Comparison of ENCODE assay signal across 27 mouse cellular contexts in the genomic region with DNA sequence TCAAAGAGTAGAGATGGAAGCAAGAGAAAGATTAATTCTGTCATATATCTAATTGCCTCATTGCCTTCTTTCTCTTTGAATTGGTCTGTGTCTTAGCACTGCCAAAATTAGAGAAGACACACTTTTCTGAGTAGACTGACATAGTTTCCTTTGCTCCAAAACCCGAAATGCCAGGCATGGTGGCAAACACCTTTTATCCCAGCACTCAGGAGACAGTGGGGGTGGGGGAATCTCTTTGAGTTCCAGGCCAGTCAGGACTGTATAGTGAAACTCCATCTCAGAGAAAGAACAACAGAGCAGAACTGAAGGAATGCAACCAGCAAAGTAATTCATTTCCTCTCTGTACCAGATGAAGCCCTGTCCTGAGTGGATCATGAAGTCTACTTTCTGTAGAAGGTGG.
"Had no signal": no experiment of that assay in that cellular context is flagged by ENCODE, and none has a peak within 500 bp of the region (broad histone marks: within the 10 kb centered on the region; RNA-seq: fewer than 3 reads in every experiment).

No protein-coding gene starts in this region.

- H3K9me3 ChIP-seq: heart, embryonic 15.5 days; hindbrain, embryonic 10.5 days; hindbrain, embryonic 12.5 days; intestine, embryonic 15.5 days; limb, embryonic 12.5 days; liver, embryonic 13.5 days had no signal

- H3K4me2 ChIP-seq: heart, embryonic 11.5 days; heart, embryonic 13.5 days; heart, embryonic 15.5 days; hindbrain, embryonic 12.5 days; hindbrain, embryonic 14.5 days; intestine, embryonic 15.5 days; limb, embryonic 12.5 days; liver, embryonic 11.5 days; liver, embryonic 13.5 days had no signal

- DNase-seq: gastrocnemius, adult 2 months; gastrocnemius, postnatal 10 days; gastrocnemius, postnatal 25 days; heart, adult 2 months; heart, postnatal 14 days; heart, postnatal 4 days; kidney, adult 18-20 months; kidney, adult 8-10 months; kidney, postnatal 10 days; kidney, postnatal 25 days; kidney, postnatal 4 days; liver; liver, embryonic 13.5 days had no signal

- H3K27me3 ChIP-seq: hindbrain, embryonic 12.5 days; intestine, embryonic 15.5 days; limb, embryonic 12.5 days; liver, embryonic 13.5 days had no signal

- H3K27ac ChIP-seq: gastrocnemius, adult 2 months; heart, adult 2 months; heart, embryonic 13.5 days; heart, embryonic 15.5 days; hindbrain, embryonic 10.5 days; hindbrain, embryonic 12.5 days; hindbrain, embryonic 14.5 days; intestine, embryonic 15.5 days; layer of hippocampus, adult 2 months; left cerebral cortex, adult 2 months; limb, embryonic 12.5 days; liver, embryonic 13.5 days had no signal

- H3K9ac ChIP-seq: heart, embryonic 13.5 days; heart, embryonic 15.5 days; hindbrain, embryonic 12.5 days; hindbrain, embryonic 14.5 days; intestine, embryonic 15.5 days; limb, embryonic 12.5 days; liver, embryonic 13.5 days had no signal

- ATAC-seq: hindbrain, embryonic 16.5 days; inflammation-experienced regulatory T-cells, adult 6 months; intestine, embryonic 15.5 days; intestine, postnatal 0 days had no signal

- H3K4me3 ChIP-seq: gastrocnemius, adult 2 months; heart, adult 2 months; heart, embryonic 13.5 days; heart, embryonic 15.5 days; hindbrain, embryonic 10.5 days; hindbrain, embryonic 12.5 days; intestine, embryonic 15.5 days; layer of hippocampus, adult 2 months; left cerebral cortex, adult 2 months; limb, embryonic 12.5 days; liver, embryonic 13.5 days had no signal

- H3K36me3 ChIP-seq: heart, embryonic 13.5 days; heart, embryonic 15.5 days; hindbrain, embryonic 10.5 days; hindbrain, embryonic 12.5 days; intestine, embryonic 15.5 days; limb, embryonic 12.5 days; liver, embryonic 13.5 days had no signal

- H3K4me1 ChIP-seq: hindbrain, embryonic 10.5 days; hindbrain, embryonic 12.5 days; intestine, embryonic 15.5 days; limb, embryonic 12.5 days; liver, embryonic 13.5 days had no signal
